Mouse (Mus musculus) cerebellum, postnatal 36 days (tissue): ENCODE data around the gene Mtm1.

Experiments used
- DNase-seq, 2 experiments: peaks; one replicate each; pipeline ENCODE4 v3.0.0; 2021 to 2022; ENCODE audit warnings: mixed read lengths in 2 of 2

Mtm1 gene

DNA sequence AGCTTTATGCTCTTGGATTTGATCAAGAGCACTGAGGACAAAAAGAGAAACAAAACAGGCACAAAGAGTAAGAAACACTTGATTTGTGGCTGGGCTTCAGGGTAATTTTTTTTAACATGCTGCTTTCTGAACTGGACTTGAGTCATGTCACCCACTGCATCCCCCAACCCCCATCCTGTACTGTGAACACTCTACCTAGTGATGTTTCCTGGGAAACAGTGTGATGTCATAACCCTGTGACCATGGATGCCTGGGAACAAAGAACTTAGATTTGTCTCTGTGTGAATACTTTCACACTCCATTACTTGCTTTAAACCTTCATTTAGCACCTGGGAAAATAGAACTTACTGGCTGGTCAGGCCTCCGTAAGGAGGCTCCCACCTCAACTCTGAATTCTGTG is at the start of gene Mtm1:
TSS of gene Mtm1 (plus strand) at position 301 of the 400 bp plus-strand sequence.
- DNase-seq, result no peak

DNA sequence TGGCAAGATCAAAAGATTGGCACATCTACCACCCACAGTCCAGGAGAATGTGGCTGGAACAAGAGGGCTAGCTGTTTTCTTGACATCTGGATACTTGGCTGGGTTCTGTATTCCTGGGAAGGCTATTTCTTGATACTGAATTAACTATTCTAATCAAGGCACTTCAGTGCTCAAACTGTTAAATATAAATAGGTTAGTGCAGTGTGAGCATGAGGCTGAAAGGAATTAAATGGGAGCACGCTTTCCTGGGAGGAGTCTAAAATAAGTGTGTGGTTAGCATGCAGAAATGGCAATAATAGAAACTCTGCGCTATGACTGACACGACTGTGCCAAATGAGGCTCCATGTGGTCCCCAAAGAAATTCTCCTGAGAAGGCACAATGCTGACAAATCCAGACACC is 29.0 kb upstream of the Mtm1 start:
- DNase-seq, result no peak

GRCm38 (mm10) chrX:71183671-71184070 is 26.9 kb upstream of the Mtm1 start:
- DNase-seq, result peak; percentile 33 to 40

- DNase-seq, result no peak
Measured at GRCm38 (mm10) chrX:71186396-71186795, 24.2 kb upstream of the Mtm1 start.

GRCm38 (mm10) chrX:71204776-71205175 is 5.8 kb upstream of the Mtm1 start:
- no peak for DNase-seq

DNA sequence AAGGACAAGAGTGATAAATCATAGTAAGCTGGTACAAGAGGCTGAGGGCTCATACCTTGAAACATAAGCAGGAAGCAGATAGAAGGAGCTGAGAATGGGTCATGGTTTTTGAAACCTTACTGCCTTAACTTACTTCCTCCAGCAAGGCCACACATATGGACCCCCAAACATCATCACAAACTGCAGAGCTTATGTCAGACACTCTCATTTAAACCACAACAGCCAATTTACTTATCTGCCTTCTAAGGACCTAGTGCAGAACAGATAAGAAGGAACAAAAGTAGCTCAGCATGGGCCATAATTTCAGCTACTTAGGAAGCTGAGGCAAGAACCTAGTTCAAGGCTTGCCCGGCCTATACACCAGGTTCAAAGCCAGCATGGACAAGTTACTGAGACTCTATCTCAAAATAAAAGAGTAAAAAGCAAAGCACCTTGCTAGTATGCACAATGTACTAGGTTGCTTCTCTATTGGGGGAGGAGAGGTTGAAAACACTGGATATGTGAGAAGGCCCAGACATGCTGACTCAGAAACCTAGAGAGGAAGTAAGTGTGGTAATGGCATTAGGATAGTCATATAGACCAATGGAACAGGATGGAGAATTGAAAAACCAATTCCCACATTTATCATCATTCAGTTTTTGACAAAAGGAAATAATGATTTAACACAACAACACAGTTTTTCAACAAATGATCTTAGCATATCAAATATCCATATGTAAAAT is 4.6 kb upstream of the Mtm1 start:
- no peak for DNase-seq

DNA sequence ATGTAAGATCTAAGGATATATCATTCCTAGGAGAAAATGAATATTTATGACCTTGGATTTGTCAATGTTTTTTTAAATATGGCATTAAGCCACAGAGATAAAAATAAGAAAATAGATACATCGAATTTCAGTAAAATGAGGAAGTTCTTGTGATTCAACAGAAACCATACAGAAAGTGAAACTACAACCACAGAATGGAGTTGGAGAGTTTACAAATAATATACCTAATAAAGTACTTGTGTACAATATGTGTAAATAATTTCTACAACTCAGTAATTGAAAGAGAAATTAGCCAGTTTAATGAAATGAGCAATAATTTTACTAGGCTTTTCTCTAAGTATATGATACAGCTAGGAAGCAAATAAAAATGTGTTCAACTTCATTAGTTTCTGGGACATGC is 4.0 kb upstream of the Mtm1 start:
- DNase-seq, result no peak

DNA sequence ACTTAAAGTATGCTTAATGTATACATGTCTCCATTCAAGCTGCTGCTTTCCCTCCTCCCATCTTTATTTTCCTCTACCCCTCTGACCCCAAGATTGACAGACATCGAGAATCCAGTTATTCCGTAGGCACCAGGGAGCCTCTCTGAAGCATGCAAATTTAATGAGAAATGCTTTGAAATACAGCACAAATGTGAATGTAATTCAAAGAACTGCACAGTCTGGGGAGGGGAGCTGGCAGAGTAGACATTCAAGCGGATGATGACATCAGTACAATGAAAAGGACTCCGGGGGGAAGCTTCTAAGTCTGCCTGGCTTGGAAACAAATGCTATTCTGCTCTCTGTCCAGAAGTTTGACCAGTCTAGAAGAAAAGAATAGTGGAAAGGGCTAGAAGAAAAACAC is 2.3 kb downstream of the Mtm1 start:
- no peak for DNase-seq

DNA sequence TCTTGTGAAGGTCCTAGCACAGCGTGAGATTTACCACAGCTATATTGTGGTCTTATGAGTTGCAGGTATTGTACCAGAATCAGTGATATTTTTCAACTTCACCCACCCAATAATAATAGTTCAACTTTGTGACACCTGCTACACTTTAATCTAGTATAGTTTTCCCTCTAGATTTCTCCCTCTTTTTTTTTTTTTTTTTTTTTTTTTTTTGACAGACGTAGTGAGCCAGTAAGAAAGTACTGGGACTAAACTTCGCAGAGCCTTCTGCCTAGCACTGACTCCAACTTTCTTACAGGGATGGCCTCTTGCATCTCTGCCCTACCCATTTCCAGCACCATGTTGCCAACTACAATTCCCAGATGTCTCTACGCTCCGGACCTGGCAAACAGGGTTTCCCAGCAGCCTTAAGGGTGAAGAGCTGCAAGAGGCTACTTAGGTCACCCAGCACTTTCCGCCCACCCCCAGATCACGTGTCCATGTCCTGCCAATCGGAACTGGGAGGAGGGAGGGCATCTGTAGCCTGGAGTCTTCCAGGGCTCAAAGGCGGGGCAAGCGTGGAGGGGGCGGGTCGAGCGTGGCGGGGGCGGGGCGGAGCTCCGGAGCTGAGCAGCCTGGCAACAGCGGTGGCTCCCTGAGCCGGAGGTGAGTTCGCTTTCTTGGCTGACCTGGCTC is 4.0 kb downstream of the Mtm1 start:
- DNase-seq, result peak; percentile 76 to 82

DNA sequence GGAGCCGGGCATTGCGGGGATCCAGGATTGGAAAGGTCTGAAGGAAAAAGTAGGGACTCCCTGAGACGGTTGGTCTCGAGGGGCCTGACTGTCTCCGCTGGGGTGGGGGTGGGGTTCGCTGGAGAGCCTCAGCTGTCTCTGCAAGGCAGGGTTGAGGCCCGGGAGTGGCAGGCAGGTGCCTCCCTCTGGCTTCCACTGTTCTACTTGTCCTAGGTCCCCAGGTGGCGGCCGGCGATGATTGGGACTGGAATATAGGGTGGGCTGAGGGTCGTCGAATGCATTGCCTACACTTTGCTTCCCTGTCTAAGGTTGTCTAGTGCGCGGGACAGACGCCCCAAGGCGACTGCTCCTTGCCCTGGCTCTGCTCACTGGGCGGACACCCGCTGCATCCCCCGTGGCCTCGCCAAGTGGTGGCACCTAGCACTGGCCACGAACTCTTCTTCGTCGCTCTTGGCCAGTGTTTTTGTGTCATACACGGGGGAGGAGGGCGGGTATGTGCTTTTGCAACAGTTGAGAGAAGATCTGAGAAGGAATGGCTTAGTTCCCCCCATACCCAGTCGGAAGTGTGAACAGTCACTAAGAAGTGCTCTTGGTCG is 4.6 kb downstream of the Mtm1 start:
- DNase-seq, result peak in 1 of 2 experiments; percentile 29

- DNase-seq, result no peak
Measured at GRCm38 (mm10) chrX:71216879-71217278, 6.3 kb downstream of the Mtm1 start.

DNA sequence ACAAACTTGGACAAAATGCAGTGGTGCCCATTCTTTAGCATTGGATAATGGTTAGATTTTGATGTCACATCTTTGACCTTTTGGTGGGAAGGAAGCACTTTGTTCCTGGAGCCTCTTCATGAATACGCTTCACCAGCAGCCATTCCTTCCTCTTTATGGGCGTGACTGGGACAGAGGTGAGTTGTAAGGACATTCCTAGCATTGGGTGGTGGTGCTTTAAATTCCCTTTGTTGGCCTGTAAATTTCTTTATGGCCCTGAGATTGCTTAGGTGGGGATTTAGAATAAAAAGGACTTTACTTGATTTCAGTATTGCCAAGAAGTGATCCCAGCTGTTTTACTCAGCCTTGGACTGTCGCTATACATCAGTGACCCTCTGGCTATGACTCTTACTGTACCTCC is 8.3 kb downstream of the Mtm1 start:
- no peak for DNase-seq

- peak; percentile 18 to 43 for DNase-seq
Measured at GRCm38 (mm10) chrX:71220896-71221295, 10.3 kb downstream of the Mtm1 start.

DNA sequence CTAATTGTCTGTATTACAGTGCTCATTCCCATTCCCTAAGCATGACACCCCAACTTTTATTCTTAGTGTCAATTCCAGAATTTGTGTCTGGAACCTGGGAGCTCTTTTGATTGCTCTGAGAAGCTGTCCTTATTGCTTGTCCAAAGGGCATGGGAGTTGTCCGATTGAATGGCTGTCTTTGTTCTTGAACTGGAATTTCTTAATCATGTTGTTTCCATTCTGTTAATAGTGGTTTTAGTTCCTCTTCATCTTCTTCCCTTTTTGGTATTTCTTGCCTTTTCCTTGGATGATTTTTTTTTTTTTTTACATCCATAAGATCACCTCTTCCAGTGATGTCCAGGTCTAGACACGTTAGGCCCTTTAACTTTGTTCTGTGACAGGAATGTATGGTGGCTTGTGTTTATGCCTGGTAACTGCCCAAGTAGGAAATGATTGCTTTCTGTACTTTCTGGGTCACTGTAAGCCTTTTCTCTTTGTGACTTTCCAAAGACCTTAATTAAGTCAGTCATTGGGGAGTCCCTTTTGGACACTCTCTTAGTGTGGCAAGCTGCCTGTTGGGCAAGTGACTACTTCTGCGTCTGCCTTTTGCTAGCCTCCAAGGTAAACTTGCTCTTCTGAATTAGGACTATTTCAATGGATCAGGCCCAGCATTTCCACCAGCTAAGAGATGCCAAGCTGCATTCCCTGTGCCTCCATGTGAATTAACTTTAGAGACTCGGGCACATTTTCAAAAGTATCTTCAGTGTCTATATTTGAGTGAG is 12.3 kb downstream of the Mtm1 start:
- DNase-seq, result no peak

- DNase-seq, result no peak
Measured at GRCm38 (mm10) chrX:71226881-71227280, 16.3 kb downstream of the Mtm1 start.

- no peak for DNase-seq
Measured at GRCm38 (mm10) chrX:71228200-71228599, 17.6 kb downstream of the Mtm1 start.

- no peak for DNase-seq
Measured at GRCm38 (mm10) chrX:71230847-71231246, 20.3 kb downstream of the Mtm1 start.

- no peak for DNase-seq
Measured at GRCm38 (mm10) chrX:71256422-71256821, 45.9 kb downstream of the Mtm1 start.

DNA sequence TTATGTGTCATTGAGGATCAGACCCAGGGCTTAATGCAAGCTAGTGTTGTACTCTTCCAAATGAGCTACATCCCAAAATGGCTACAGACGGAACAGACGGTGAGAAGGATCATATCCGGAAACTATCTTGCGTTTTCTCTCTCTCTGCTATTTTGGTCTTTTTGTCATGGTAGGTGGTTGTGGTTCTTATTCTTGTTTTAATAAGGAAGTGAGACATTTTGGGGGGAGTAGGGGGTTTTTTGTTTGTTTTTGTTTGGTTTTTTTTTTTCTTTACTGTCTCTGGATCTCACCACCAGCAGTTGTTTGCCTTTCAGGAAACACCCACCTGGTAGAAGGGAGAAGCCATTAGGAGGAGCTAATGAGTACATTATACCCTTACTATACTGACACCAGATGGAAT is 50.3 kb downstream of the Mtm1 start:
- DNase-seq, result no peak

DNA sequence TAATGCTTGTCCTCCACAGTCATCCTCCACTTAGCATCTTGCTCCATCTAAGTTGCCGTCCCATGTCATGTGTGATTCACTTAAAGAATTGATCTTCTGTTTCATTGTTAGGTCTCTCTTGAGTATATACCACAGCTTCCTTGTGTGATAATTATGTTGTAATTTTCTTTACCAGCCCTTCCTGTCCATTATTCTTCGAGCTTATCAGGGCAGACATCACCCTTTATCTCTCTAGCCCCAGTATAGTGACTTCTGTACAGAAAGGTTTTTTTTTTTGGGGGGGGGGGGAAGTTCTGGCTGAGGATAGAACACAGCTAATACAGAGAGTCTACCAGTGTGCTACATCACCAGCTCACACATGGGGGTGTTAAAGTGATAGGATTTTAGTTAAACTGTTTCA is 53.7 kb downstream of the Mtm1 start:
- DNase-seq, result no peak

- DNase-seq, result peak; percentile 16
Measured at GRCm38 (mm10) chrX:71268972-71269371, 58.4 kb downstream of the Mtm1 start.

DNA sequence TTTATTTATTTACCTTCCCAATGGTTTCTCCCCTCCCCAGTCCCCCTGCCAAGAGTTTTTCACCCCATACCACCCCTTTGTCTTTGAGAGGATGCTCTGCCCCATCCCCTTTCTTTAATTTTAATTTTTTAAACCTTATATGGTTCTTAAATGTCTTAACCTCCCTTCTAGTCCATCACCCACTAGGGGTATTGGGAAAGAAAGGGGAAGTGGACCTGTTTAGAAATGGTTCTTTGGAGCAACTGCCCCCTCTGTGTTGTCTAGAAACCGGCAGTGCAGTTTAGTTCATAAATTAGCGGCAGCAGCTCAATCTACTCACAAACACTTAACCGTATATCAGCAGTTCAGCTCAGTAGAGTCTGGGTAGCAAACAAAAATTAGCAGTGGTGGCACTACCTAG is 63.6 kb downstream of the Mtm1 start:
- no peak for DNase-seq

- DNase-seq, result no peak
Measured at GRCm38 (mm10) chrX:71285473-71285872, 74.9 kb downstream of the Mtm1 start.
